Mouse (Mus musculus): Measurements from ENCODE around the gene Ino80. TPM values are rescaled to one million over a fixed set of nuclear protein-coding genes. Genes with fewer than 3 reads are reported as not detected.

Ino80 gene
- total RNA-seq, 1 experiment from 2014 or later: 33.1 TPM

GRCm38 (mm10) chr2:119463114-119463775 lies 14.2 kb downstream of the Ino80 start:
- no peak for ATAC-seq (ENCODE audit: extremely low read depth, insufficient number of reproducible peaks, low FRiP score, poor library complexity, severe bottlenecking)

GRCm38 (mm10) chr2:119461028-119461427 lies 16.5 kb downstream of the Ino80 start:
- ATAC-seq (ENCODE audit: extremely low read depth, insufficient number of reproducible peaks, low FRiP score, poor library complexity, severe bottlenecking): no peak

GRCm38 (mm10) chr2:119454558-119454957 lies 22.9 kb downstream of the Ino80 start:
- no peak for ATAC-seq (ENCODE audit: extremely low read depth, insufficient number of reproducible peaks, low FRiP score, poor library complexity, severe bottlenecking)

- peak; percentile 91 for ATAC-seq (ENCODE audit: extremely low read depth, insufficient number of reproducible peaks, low FRiP score, poor library complexity, severe bottlenecking)
These were observed 40.5 kb downstream of the Ino80 start for GRCm38 (mm10) chr2:119436988-119437387.

- no peak for ATAC-seq (ENCODE audit: extremely low read depth, insufficient number of reproducible peaks, low FRiP score, poor library complexity, severe bottlenecking)
These were observed 41.0 kb downstream of the Ino80 start for GRCm38 (mm10) chr2:119436467-119436866.

DNA sequence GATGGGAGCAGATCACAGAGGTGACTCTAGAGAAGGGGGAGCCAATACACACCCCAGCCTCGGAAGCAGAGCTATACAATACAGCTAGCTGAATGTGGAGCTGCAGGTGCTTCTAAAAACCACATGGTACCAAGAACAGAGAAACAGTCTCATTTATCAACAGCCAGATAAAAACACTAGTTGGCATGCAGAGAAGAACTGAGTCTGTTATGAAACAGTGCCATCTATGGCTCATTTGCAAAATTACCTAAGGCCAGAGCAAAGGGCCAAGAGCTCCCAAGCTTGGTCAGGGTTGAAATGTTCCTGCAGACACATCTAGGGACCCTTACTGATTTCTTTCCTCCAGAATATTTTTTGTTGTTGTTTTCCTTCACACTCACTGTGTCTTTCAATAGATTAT lies 63.7 kb downstream of the Ino80 start:
- peak; percentile 77 for ATAC-seq (ENCODE audit: extremely low read depth, insufficient number of reproducible peaks, low FRiP score, poor library complexity, severe bottlenecking)

DNA sequence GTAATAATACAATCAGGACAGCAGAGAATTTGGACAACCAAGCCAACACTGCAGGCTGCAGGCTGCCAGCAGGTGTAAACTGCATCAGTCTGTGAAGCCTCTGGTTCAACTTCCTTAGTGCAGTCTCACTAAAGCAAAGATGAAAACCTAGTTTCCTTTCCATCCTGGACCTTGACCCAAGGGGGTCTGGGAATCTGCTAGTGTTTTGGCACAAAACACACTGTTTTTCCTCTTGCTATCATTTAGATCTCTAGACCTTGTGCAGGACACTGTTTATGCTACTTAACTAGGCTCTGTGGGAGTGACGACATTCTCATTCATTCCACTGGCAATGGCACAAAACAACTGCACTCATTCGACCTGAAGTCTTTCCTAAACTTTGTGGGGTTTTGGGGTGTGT lies 65.8 kb downstream of the Ino80 start:
- no peak for ATAC-seq (ENCODE audit: extremely low read depth, insufficient number of reproducible peaks, low FRiP score, poor library complexity, severe bottlenecking)

DNA sequence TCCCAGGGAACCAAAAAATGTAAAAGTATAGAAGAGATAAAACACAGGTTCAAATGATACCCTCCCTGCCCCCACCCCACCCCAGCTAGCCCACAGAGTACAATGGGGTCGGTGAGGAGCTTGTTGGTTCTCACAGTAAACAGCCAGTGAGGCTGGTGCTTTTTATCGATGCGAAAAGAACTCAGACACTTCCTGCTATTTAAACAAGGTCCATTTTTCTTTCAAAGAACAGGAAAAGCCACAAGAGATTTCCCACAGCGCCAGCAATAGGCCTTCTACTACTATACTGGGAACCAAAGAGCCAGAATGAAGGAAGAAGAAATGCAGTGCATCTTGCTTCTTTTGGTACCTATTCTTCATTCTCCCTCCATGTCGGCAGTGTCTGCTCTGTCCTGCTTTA lies 66.5 kb downstream of the Ino80 start:
- no peak for ATAC-seq (ENCODE audit: extremely low read depth, insufficient number of reproducible peaks, low FRiP score, poor library complexity, severe bottlenecking)

DNA sequence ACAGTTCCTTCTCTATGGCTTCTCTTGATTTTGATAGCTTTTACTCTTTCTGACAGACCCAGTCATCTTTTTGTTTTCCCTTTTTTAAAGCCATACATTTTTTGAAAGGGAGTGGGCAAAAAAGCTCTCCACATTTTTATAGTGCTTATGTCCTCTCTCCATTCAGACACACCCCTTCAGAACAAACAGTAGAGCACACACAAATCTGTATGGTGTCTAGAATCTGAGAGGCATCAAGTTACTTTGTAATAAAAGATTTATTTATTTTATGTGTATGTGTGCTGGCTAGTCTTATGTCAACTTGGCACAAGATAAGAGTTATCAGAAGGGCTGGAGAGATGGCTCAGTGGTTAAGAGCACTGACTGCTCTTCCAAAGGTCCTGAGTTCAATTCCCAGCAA lies 68.8 kb downstream of the Ino80 start:
- ATAC-seq (ENCODE audit: extremely low read depth, insufficient number of reproducible peaks, low FRiP score, poor library complexity, severe bottlenecking): no peak

GRCm38 (mm10) chr2:119408278-119408677 lies 69.2 kb downstream of the Ino80 start:
- ATAC-seq (ENCODE audit: extremely low read depth, insufficient number of reproducible peaks, low FRiP score, poor library complexity, severe bottlenecking): no peak

GRCm38 (mm10) chr2:119399313-119399712 lies 78.2 kb downstream of the Ino80 start:
- no peak for ATAC-seq (ENCODE audit: extremely low read depth, insufficient number of reproducible peaks, low FRiP score, poor library complexity, severe bottlenecking)

DNA sequence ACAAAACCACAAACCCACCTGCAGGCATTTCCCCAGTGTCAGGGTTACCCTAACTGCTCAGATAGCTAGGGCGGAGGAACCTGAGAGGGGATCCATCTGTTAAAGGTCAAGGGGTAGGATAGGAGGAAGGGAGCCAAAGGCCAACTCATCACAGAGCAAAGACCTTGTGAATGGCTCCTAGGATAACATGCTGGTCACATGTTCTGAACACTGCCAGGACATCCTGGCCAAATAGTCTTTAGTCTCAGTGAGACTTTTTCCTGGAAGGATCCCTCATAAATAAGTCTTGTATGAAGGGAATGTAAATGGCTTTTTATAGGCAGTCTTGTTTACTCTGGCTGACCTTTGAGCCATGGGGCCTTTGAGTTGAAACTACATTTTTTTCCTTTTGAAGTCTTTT lies 78.8 kb downstream of the Ino80 start:
- ATAC-seq (ENCODE audit: extremely low read depth, insufficient number of reproducible peaks, low FRiP score, poor library complexity, severe bottlenecking): no peak

DNA sequence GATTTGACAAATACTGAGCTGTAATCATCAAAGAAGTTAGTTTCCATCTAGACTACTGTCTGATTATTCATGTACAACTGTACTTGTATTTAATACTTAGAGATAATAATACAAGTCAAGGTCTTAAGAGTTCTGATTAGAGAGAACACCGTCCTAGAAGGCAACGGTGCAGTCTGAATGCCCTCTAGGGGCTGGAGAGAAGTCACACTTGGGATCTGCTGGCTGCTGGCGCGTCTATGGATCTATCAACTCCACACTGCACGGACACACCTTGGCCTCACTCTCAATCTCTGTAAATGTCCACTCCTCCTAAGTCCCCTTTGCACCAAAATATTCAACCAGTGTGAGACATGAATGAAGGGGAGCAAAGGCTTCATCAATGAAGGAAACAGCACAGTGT lies 79.2 kb downstream of the Ino80 start:
- ATAC-seq (ENCODE audit: extremely low read depth, insufficient number of reproducible peaks, low FRiP score, poor library complexity, severe bottlenecking): no peak

GRCm38 (mm10) chr2:119389992-119390391 lies 87.5 kb downstream of the Ino80 start:
- no peak for ATAC-seq (ENCODE audit: extremely low read depth, insufficient number of reproducible peaks, low FRiP score, poor library complexity, severe bottlenecking)

- no peak for ATAC-seq (ENCODE audit: extremely low read depth, insufficient number of reproducible peaks, low FRiP score, poor library complexity, severe bottlenecking)
These were observed 89.2 kb downstream of the Ino80 start for GRCm38 (mm10) chr2:119388266-119388665.

GRCm38 (mm10) chr2:119379455-119379854 lies 98.0 kb downstream of the Ino80 start:
- no peak for ATAC-seq (ENCODE audit: extremely low read depth, insufficient number of reproducible peaks, low FRiP score, poor library complexity, severe bottlenecking)

DNA sequence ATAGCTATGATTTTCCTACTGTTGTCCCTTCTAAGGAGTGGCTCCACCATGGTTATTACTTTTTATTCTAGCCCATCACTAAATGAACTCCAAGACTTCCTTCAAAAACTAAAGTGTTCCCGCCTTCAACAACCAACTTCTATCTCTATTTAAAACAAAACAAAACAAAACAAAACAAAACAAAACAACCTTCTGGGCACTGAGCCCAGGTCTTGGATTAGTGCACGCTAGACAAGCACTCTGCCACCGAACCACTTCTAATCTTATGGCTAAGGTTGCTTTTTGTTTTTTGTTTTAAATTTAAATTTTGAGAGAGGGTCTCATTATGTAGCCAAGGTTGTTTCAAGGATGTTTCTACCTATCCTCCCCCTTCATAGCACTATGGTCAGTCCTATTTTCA lies 99.7 kb downstream of the Ino80 start:
- ATAC-seq (ENCODE audit: extremely low read depth, insufficient number of reproducible peaks, low FRiP score, poor library complexity, severe bottlenecking): no peak

DNA sequence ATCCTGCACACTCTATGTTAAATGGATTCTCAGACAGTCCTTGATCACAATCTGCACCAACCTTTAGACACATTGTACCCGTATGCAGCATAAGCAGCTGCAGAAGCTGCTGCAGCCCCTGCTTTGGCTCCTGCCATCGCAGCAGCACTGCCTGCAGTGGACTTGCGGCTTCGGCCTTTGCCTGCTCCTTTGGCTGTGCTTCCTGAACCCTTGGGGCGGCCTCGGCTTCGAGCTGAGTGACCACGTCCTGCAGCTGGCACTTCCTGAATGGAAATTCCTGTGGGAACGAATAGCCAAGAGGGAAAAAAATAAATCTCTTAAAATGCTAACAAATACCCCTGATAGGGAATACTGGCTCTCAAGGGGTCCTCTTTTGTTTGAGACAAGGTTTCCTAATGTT lies 100.2 kb downstream of the Ino80 start:
- no peak for ATAC-seq (ENCODE audit: extremely low read depth, insufficient number of reproducible peaks, low FRiP score, poor library complexity, severe bottlenecking)

GRCm38 (mm10) chr2:119370116-119370515 lies 107.4 kb downstream of the Ino80 start:
- ATAC-seq (ENCODE audit: extremely low read depth, insufficient number of reproducible peaks, low FRiP score, poor library complexity, severe bottlenecking): no peak

- ATAC-seq (ENCODE audit: extremely low read depth, insufficient number of reproducible peaks, low FRiP score, poor library complexity, severe bottlenecking): no peak
These were observed 110.1 kb downstream of the Ino80 start for GRCm38 (mm10) chr2:119367346-119367745.

GRCm38 (mm10) chr2:119364969-119365368 lies 112.5 kb downstream of the Ino80 start:
- no peak for ATAC-seq (ENCODE audit: extremely low read depth, insufficient number of reproducible peaks, low FRiP score, poor library complexity, severe bottlenecking)
